Mouse (Mus musculus) limb, embryonic 13.5 days (tissue): ENCODE measurements around the gene Dtnb. TPM values are rescaled to one million over a fixed set of nuclear protein-coding genes. Genes with fewer than 3 reads are reported as not detected.
"Not testable (repeated sequence)": the region's sequence is repeated elsewhere in the genome, so short reads cannot be mapped to it uniquely, and the experiment has no call there.

Source experiments
- ATAC-seq: fragments of 200-750 bp; cut with Nextera tagmentation; 2 replicates; pipeline ENCODE4 v1.8.0; 2017; ENCODE audit warnings: low read depth, moderate number of reproducible peaks, moderate TSS enrichment; ENCODE audit not compliant: low FRiP score
- H3K27ac ChIP-seq: fragments of 300-500 bp; sonication (generic); 2 replicates; pipeline ENCODE4 v1.5.1; 2015; ENCODE audit warnings: inconsistent platforms, mild to moderate bottlenecking, moderate library complexity
- H3K27me3 ChIP-seq: fragments of 300-500 bp; sonication (generic); 2 replicates; pipeline ENCODE4 v1.6.1; 2015; ENCODE audit warnings: mild to moderate bottlenecking, inconsistent platforms
- H3K36me3 ChIP-seq: fragments of 300-500 bp; sonication (generic); 2 replicates; pipeline ENCODE4 v1.6.1; 2015; ENCODE audit warnings: inconsistent platforms, mild to moderate bottlenecking, moderate library complexity
- H3K4me1 ChIP-seq: fragments of 300-500 bp; sonication (generic); 2 replicates; pipeline ENCODE4 v1.6.1; 2015; ENCODE audit warnings: inconsistent platforms
- H3K4me2 ChIP-seq: fragments of 300-500 bp; sonication (generic); replicated peaks from 2 replicates; pipeline ENCODE4 v1.6.1; 2015; ENCODE audit warnings: inconsistent platforms, mild to moderate bottlenecking, moderate library complexity
- H3K4me3 ChIP-seq: fragments of 300-500 bp; sonication (generic); 2 replicates; pipeline ENCODE4 v1.5.1; 2015; ENCODE audit warnings: moderate library complexity, mild to moderate bottlenecking, inconsistent platforms
- H3K9ac ChIP-seq: fragments of 300-500 bp; sonication (generic); 2 replicates; pipeline ENCODE4 v1.6.1; 2015; ENCODE audit warnings: mild to moderate bottlenecking, inconsistent platforms
- H3K9me3 ChIP-seq: fragments of 300-500 bp; sonication (generic); 2 replicates; pipeline ENCODE4 v1.6.1; 2016; ENCODE audit warnings: inconsistent platforms
- WGBS: fragments of 180-500 bp; shearing (Covaris S2); methylation state at CpG from one replicate; pipeline ENCODE4 v1.1.7; 2015; 5-methylcytosine and 5-hydroxymethylcytosine counted together
- polyA plus RNA-seq: library from polyadenylated mRNA; unstranded; fragments of >200 nt; fragmentation: Nextera tagmentation; extraction: Ambion mirVana; gene quantifications from 2 replicates; pipeline ENCODE4 v1.2.1, GENCODE M21; 2015

Gene Dtnb
- 36.9 and 43.2 TPM in 2 replicates for polyA plus RNA-seq

DNA sequence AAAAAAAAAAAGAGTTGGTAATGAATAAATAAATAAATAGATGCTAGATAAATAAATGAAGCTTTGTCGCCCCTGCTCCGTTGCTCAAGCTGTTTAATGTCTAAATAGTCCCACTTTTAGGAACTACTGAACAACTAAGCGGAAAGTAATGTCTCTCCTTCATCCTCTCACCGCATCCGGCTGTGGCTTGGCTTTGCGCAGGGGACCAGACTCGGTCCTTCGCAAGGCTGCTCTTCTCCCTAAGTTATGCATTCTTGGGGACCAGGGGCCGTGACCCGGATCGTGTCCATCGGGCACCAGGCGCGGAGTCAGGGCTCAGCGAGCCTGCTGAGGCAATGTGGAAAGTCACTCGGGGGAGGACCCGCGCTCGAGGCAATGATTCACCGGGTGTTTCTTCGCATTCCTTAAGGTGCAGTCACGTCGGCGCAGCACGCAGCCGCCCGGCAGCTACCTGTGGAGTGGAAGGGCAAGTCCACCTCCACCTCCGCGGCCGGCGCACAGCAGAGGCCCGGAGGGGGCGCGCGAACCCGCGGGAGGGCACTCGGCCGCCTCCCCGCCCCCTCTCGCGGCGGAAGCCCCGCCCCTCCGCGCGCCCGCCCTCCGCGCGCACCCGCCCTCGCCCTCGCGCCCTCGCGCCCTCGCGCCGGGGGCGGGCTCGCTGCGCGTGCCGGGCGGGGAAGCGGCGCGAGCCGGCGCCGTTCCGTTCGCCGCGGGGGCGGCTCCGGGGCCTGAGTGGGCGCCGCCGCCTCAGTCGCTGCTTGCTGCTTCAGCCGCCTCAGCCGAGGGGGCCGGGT, at the start of gene Dtnb:
Gene Dtnb, plus strand, starts transcription at position 595 of the 794 bp plus-strand sequence.
- Histone ChIP-seq H3K27ac (peak within 1 kb of the TSS; percentile 92), H3K4me1 (peaks cover 11% of the 10 kb centered on the region), H3K9me3 (no peaks in the 10 kb centered on the region), H3K36me3 (no peaks in the 10 kb centered on the region), H3K9ac (peak within 1 kb of the TSS; percentile 92), H3K4me3 (peak within 1 kb of the TSS; percentile 84), H3K4me2 (peak within 1 kb of the TSS; percentile 77), H3K27me3 (no peaks in the 10 kb centered on the region)
- 2% methylated on average over 52 of the region's 85 CpGs for WGBS
- peak; percentile 84 for ATAC-seq

DNA sequence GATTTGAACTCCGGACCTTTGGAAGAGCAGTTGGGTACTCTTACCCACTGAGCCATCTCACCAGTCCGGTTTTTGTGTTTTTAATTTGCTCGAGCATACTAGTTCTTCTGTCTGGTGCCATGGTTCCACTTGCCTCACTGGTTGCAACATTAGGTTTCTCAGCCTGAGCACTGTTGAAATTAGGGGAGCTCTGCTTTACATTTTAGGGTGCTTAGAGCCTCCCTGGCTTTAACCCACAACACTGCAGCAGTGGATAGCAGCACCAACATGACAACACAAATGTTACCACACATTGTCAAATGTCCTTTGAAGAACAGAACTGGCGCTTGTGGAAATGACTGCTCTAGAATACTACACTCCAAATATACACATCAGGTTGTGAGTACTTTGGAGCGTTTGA, 46.6 kb upstream of the Dtnb start:
- no peak for ATAC-seq
- H3K4me3 ChIP-seq = no peak overlapping the region
- H3K4me2 ChIP-seq = no peak overlapping the region
- H3K9me3 ChIP-seq = peaks cover 5% of the 10 kb centered on the region; the same call in 1 of the 2 replicates
- no peaks in the 10 kb centered on the region for H3K36me3 ChIP-seq
- no peaks in the 10 kb centered on the region for H3K4me1 ChIP-seq
- no peak overlapping the region for H3K27ac ChIP-seq
- no peaks in the 10 kb centered on the region for H3K27me3 ChIP-seq
- H3K9ac ChIP-seq = no peak overlapping the region
- 92% methylated on average over 5 of the region's 5 CpGs for WGBS

DNA sequence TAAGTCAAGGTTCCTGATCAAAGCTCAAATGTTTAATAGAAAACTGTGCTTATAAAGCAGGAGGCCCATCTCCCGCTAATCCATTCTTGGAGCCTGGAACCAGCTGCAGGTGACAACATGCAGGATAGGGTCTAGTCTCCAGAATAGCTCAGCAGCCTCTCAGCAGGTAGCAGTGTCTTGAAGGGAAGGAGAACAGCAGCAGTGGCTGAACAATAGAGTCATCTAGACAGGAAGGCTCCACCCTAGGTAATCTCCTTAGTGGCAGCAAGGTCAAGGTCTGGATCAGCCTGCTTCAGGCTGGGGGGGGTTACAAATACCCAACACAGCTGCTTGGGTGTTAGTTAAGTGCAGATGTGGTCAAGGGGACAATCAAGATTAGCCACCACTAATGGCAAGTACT, 36.7 kb upstream of the Dtnb start:
- H3K4me1 ChIP-seq, H3K9ac ChIP-seq, H3K27ac ChIP-seq, H3K9me3 ChIP-seq, H3K4me3 ChIP-seq, H3K36me3 ChIP-seq, H3K27me3 ChIP-seq, H3K4me2 ChIP-seq, ATAC-seq: not testable (repeated sequence)
- WGBS = 93% methylated on average over 1 of the region's 1 CpGs

DNA sequence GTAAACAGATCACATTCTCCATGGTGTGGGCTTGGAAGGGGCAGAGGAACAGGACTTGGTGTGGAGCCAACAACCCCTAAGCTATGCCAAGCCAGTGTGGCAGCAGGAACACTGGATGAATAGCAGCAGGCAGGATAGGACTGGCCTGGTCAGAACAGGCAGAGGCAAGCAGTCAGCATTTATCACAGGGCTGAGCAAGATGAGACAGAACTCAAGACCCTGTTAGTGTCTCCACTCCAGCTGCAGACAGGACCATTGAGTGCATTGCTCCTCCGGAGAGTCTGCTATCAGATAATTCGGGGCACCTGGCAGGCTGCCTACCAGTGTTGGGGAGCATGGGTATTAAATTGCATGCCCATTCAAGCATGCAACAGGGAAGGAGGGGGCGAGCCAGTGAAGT, 34.6 kb upstream of the Dtnb start:
- 0 out of 2 replicates have a peak, but pooled peaks have one; percentile 15 for ATAC-seq
- no peaks in the 10 kb centered on the region for H3K36me3 ChIP-seq
- WGBS = 73% methylated on average over 3 of the region's 3 CpGs

DNA sequence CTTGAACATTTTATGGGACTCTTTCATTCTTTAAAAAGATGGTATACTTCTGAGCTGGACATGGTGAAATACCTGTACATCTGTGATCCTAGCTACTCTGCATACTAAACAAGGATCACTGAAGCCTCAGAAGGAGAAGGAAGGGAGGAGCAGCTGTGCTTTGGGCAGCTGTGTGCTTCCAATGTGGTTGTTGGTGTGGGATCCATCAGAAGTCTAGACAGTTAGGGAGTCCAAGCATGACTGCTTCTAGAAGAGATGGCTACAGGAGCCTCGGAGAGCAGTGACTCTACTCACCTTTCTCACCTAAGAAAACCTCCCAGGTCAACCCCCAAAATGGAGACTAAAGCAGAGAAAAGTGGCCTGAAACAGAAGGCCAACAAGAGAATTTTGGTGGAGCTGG, 34.1 kb upstream of the Dtnb start:
- ATAC-seq = no peak
- no peaks in the 10 kb centered on the region for H3K9me3 ChIP-seq
- no peak overlapping the region for H3K9ac ChIP-seq
- H3K27ac ChIP-seq = no peak overlapping the region; the same call in 1 of the 2 replicates
- no peak overlapping the region for H3K4me3 ChIP-seq
- WGBS = 81% methylated on average over 1 of the region's 1 CpGs
- H3K4me1 ChIP-seq = no peaks in the 10 kb centered on the region
- no peaks in the 10 kb centered on the region for H3K36me3 ChIP-seq
- H3K27me3 ChIP-seq = no peaks in the 10 kb centered on the region
- no peak overlapping the region for H3K4me2 ChIP-seq

More for the DNA sequence above, 34.6 kb upstream of the Dtnb start:
- Histone ChIP-seq H3K4me1 (no peaks in the 10 kb centered on the region), H3K9me3 (no peaks in the 10 kb centered on the region), H3K4me3 (no peak overlapping the region), H3K27ac (no peak overlapping the region), H3K9ac (no peak overlapping the region), H3K4me2 (no peak overlapping the region), H3K27me3 (no peaks in the 10 kb centered on the region)

DNA sequence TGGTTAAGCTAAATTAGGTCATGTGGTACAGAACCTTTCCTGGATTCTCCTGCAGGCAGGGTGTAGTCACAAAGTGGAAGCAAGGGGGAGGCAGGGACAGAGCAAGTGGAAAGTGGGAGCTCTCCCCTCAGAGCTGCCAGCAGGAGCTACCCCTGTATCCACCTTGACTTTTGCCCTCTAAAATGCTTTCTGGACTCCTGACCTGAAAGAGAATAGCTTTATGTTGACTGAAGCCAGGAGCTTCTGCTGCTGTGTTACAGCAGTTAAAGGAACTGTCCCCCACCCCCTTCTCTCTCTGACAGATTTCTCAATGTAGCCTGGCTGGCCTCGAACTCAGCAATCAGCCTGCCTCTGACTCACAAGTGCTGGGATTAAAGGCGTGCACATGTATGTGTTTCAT, 32.6 kb upstream of the Dtnb start:
- Histone ChIP-seq H3K9me3 (no peaks in the 10 kb centered on the region), H3K27me3 (no peaks in the 10 kb centered on the region), H3K4me2 (no peak overlapping the region), H3K27ac (no peak overlapping the region), H3K9ac (no peak overlapping the region), H3K4me3 (no peak overlapping the region), H3K36me3 (no peaks in the 10 kb centered on the region), H3K4me1 (no peaks in the 10 kb centered on the region)
- 78% methylated on average over 2 of the region's 2 CpGs for WGBS
- no peak for ATAC-seq

DNA sequence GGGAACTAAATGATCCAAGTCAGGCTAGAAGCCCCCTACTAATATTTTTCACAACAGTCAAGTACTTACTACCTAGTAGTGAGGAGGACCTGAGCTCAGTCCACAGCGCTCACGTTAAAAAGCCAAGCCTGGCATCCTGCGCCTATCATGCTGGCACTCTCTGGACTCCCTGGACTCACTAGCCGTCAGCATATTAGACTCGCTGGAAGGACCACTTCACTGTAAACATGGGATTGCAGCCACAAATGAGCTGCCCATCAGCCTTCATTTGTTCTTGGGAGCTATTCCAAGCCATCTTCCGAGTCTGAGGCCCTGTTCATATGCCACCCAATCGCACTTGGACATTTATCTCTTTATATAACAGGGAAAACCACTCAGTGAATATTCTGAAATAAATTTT, 31.3 kb upstream of the Dtnb start:
- no peak for ATAC-seq
- Histone ChIP-seq H3K4me1 (no peaks in the 10 kb centered on the region), H3K4me3 (no peak overlapping the region), H3K27ac (no peak overlapping the region), H3K4me2 (no peak overlapping the region), H3K27me3 (no peaks in the 10 kb centered on the region), H3K9me3 (no peaks in the 10 kb centered on the region), H3K9ac (no peak overlapping the region), H3K36me3 (no peaks in the 10 kb centered on the region)
- WGBS = 93% methylated on average over 7 of the region's 7 CpGs

DNA sequence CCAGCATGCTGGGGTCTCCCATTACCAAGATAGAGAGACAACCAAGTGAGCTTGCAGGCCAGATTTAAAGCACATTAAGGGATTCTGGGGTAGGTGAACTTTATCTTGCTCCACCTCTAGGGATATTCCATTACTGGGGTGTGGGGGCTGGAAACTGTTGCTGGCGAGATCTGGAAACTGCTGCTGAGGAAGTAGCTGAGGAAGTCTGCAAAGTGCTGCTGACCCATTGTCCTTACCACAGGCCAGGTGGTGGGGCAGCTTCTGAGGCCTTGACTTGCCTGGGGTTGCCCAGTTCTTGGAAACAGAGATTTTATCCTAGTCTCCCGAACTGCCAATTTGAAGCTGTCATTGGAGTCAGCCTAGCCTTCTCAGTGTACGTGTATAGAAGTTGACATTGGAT, 26.7 kb upstream of the Dtnb start:
- WGBS = 65% methylated on average over 3 of the region's 3 CpGs
- no peak for ATAC-seq
- H3K9ac ChIP-seq = no peak overlapping the region
- H3K9me3 ChIP-seq = no peaks in the 10 kb centered on the region
- H3K27ac ChIP-seq = no peak overlapping the region
- no peaks in the 10 kb centered on the region for H3K27me3 ChIP-seq
- no peaks in the 10 kb centered on the region for H3K36me3 ChIP-seq
- H3K4me1 ChIP-seq = peaks cover 15% of the 10 kb centered on the region; the same call in 1 of the 2 replicates
- no peak overlapping the region for H3K4me2 ChIP-seq
- H3K4me3 ChIP-seq = no peak overlapping the region

DNA sequence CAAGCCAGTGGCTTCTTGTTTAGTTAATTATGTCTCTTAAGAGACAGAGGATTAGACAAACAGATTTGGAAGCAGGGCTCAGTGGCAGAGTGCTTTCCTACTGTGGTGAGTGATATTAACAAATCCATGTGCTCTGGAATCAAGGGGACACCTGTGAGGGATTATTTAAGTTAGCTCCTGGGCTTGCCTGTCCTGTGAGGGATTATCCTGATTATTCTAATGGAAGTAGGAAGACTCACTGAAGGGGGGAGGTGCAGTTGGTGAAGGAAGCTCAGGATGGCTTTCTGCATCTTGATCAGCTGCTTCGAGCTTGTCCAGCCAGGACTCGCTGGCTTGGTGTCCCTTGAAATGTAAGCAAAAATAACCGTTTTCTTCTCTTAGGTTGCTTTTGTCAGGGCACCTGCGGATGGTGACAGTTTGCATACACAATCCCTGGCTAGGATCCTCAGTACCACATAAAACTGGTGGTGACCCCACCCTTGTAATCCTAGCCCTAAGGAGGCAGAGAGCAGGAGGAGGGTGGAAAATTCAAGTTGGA, 26.0 kb upstream of the Dtnb start:
- Histone ChIP-seq H3K27me3 (no peaks in the 10 kb centered on the region), H3K36me3 (no peaks in the 10 kb centered on the region), H3K4me3 (no peak overlapping the region), H3K9me3 (no peaks in the 10 kb centered on the region), H3K27ac (no peak overlapping the region), H3K4me1 (peaks cover 15% of the 10 kb centered on the region; the same call in 1 of the 2 replicates), H3K9ac (no peak overlapping the region), H3K4me2 (no peak overlapping the region)
- 45% methylated on average over 4 of the region's 4 CpGs for WGBS
- no peak for ATAC-seq

DNA sequence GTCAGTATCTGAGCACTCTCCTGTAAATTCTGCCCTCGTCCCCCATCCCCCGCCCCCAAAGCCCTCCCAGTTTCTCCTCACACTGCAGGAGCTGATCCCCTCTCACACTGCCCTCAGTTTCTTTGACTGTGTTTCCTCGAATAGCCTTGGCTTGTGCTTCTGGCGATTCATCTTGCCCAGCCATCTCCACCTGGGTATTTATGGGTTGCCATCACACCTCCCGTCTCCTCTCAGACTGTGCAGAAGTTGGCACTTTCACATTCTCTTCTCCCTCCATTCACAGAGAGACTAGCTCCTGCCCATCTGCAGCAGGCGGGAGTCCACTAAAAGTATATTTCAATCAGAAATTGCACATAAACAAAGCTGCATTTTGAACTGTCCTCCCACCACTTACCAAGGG, 25.4 kb upstream of the Dtnb start:
- Histone ChIP-seq H3K36me3 (no peaks in the 10 kb centered on the region), H3K27ac (no peak overlapping the region), H3K27me3 (no peaks in the 10 kb centered on the region), H3K4me3 (no peak overlapping the region), H3K9ac (no peak overlapping the region), H3K9me3 (no peaks in the 10 kb centered on the region), H3K4me1 (peaks cover 15% of the 10 kb centered on the region; the same call in 1 of the 2 replicates), H3K4me2 (no peak overlapping the region)
- WGBS = 38% methylated on average over 6 of the region's 6 CpGs
- ATAC-seq = no peak

DNA sequence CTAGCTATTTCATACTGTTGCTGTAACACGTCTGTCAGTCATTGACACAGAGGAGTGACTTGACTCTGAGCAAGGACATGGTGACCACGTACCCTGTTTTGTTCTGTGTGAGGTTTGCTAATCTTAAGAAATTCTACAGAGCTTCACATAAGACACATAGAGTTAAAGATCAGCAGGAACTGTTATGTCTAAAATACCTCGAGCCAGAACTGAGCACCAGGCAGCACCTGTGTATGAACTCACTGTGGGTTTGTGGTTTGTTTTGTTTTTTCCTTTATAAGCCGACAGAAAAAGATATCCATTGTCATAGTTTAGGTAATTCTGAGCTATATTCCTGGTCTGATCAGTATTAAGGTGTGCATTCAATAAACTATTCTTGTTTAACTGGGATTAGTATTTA, 24.7 kb upstream of the Dtnb start:
- H3K9ac ChIP-seq = no peak overlapping the region
- H3K27me3 ChIP-seq = no peaks in the 10 kb centered on the region

DNA sequence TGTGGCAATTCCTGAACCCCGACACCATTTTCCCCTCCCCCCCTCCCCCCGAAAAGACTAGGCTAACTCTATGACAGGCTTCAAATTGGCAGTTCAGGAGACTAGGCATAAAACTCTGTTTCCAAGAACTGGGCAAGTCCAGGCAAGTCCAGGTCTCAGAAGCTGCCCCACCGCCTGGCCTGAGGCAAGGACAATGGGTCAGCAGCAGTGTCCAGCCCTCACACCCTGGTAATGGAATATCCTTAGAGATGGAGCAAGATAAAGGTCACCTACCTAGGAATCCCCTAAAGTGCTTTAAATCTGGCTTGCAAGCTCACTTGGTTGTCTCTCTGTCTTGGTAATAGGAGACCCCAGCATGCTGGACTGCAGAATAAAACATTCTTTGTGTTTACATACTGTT, 24.3 kb upstream of the Dtnb start:
- H3K27me3 ChIP-seq = no peaks in the 10 kb centered on the region
- H3K4me2 ChIP-seq = no peak overlapping the region
- H3K9ac ChIP-seq = no peak overlapping the region
- H3K9me3 ChIP-seq = no peaks in the 10 kb centered on the region
- no peak overlapping the region for H3K27ac ChIP-seq
- no peak overlapping the region for H3K4me3 ChIP-seq
- no peaks in the 10 kb centered on the region for H3K36me3 ChIP-seq
- no peak for ATAC-seq
- WGBS = 66% methylated on average over 3 of the region's 3 CpGs
- H3K4me1 ChIP-seq = peaks cover 15% of the 10 kb centered on the region; the same call in 1 of the 2 replicates

More for the DNA sequence above, 24.7 kb upstream of the Dtnb start:
- no peaks in the 10 kb centered on the region for H3K9me3 ChIP-seq
- H3K4me2 ChIP-seq = no peak overlapping the region
- H3K4me1 ChIP-seq = peaks cover 15% of the 10 kb centered on the region; the same call in 1 of the 2 replicates
- ATAC-seq = no peak
- no peaks in the 10 kb centered on the region for H3K36me3 ChIP-seq
- no peak overlapping the region for H3K4me3 ChIP-seq
- H3K27ac ChIP-seq = no peak overlapping the region
- WGBS = 54% methylated on average over 4 of the region's 4 CpGs
